Mouse (Mus musculus) neural tube, embryonic 14.5 days (tissue): ENCODE measurements around the gene Grem2. TPM values are rescaled to one million over a fixed set of nuclear protein-coding genes. Genes with fewer than 3 reads are reported as not detected.

Experiments used
- ATAC-seq: fragments of 200-750 bp; cut with Nextera tagmentation; 2 replicates; pipeline ENCODE4 v1.8.0; 2017; ENCODE audit warnings: low read depth, mild to moderate bottlenecking, moderate TSS enrichment, moderate library complexity
- H3K27ac ChIP-seq: fragments of 300-500 bp; sonication (generic); 2 replicates; pipeline ENCODE4 v1.5.1; 2014; ENCODE audit warnings: low read depth, mild to moderate bottlenecking, control low read depth, low read length, moderate library complexity, mixed read lengths
- H3K27me3 ChIP-seq: fragments of 300-500 bp; sonication (generic); 2 replicates; pipeline ENCODE4 v1.6.1; 2014; ENCODE audit warnings: low read length; ENCODE audit not compliant: control insufficient read depth, insufficient read depth
- H3K36me3 ChIP-seq: fragments of 300-500 bp; sonication (generic); 2 replicates; pipeline ENCODE4 v1.6.1; 2014; ENCODE audit warnings: low read length, mixed read lengths; ENCODE audit not compliant: control insufficient read depth, insufficient read depth
- H3K4me1 ChIP-seq: fragments of 300-500 bp; sonication (generic); 2 replicates; pipeline ENCODE4 v1.6.1; 2014; ENCODE audit warnings: low read length; ENCODE audit not compliant: control insufficient read depth, insufficient read depth
- H3K4me2 ChIP-seq: fragments of 300-500 bp; sonication (generic); 2 replicates; pipeline ENCODE4 v1.6.1; 2014; ENCODE audit warnings: mild to moderate bottlenecking, low read depth, low read length, control low read depth
- H3K4me3 ChIP-seq: fragments of 300-500 bp; sonication (generic); 2 replicates; pipeline ENCODE4 v1.5.1; 2014; ENCODE audit warnings: low read depth, low read length, control low read depth, mixed read lengths
- H3K9ac ChIP-seq: fragments of 300-500 bp; sonication (generic); replicated peaks from 2 replicates; pipeline ENCODE4 v1.6.1; 2014; ENCODE audit warnings: low read depth, mild to moderate bottlenecking, control low read depth, low read length, mixed read lengths
- H3K9me3 ChIP-seq: fragments of 300-500 bp; sonication (generic); 2 replicates; pipeline ENCODE4 v1.6.1; 2016; ENCODE audit warnings: low read length; ENCODE audit not compliant: control insufficient read depth
- WGBS: fragments of 180-500 bp; shearing (Covaris S2); extraction: QIAGEN DNeasy Blood & Tissue Kit; methylation state at CpG from one replicate; pipeline ENCODE4 v1.1.7; 2014; 5-methylcytosine and 5-hydroxymethylcytosine counted together
- polyA plus RNA-seq: library from polyadenylated mRNA; unstranded; fragments of >200 nt; fragmentation: Nextera tagmentation; extraction: Ambion mirVana; gene quantifications from 2 replicates; pipeline ENCODE4 v1.2.1, GENCODE M21; 2014

Grem2 gene
- polyA plus RNA-seq, 1 experiment from 2014 or later = 2.1 TPM

- ATAC-seq = no peak
- 80% methylated on average over 1 of the region's 1 CpGs for WGBS
- H3K4me1 ChIP-seq = no peaks in the 10 kb centered on the region
- no peaks in the 10 kb centered on the region for H3K9me3 ChIP-seq
- H3K27me3 ChIP-seq = no peaks in the 10 kb centered on the region
- no peak overlapping the region for H3K4me2 ChIP-seq
- no peak overlapping the region for H3K4me3 ChIP-seq
- no peak overlapping the region for H3K9ac ChIP-seq
- H3K36me3 ChIP-seq = no peaks in the 10 kb centered on the region
- H3K27ac ChIP-seq = no peak overlapping the region
Observed at GRCm38 (mm10) chr1:174902755-174903154, 18.9 kb downstream of the Grem2 start.

GRCm38 (mm10) chr1:174892471-174892870 lies 29.1 kb downstream of the Grem2 start:
- ATAC-seq = no peak
- 92% methylated on average over 7 of the region's 7 CpGs for WGBS
- Histone ChIP-seq H3K4me3 (no peak overlapping the region), H3K4me2 (no peak overlapping the region), H3K36me3 (no peaks in the 10 kb centered on the region), H3K27me3 (no peaks in the 10 kb centered on the region), H3K27ac (no peak overlapping the region), H3K9me3 (no peaks in the 10 kb centered on the region), H3K9ac (no peak overlapping the region), H3K4me1 (no peaks in the 10 kb centered on the region)

- no peak for ATAC-seq
- Histone ChIP-seq H3K9me3 (no peaks in the 10 kb centered on the region), H3K4me1 (no peaks in the 10 kb centered on the region), H3K27me3 (no peaks in the 10 kb centered on the region), H3K4me3 (no peak overlapping the region), H3K36me3 (no peaks in the 10 kb centered on the region), H3K27ac (no peak overlapping the region), H3K4me2 (no peak overlapping the region), H3K9ac (no peak overlapping the region)
- WGBS = 92% methylated on average over 14 of the region's 14 CpGs
Observed at GRCm38 (mm10) chr1:174888684-174889405, 32.8 kb downstream of the Grem2 start.

- no peak overlapping the region for H3K4me2 ChIP-seq
- H3K9ac ChIP-seq = no peak overlapping the region
- H3K4me1 ChIP-seq = no peaks in the 10 kb centered on the region
- no peak for ATAC-seq
- H3K27me3 ChIP-seq = no peaks in the 10 kb centered on the region
- 88% methylated on average over 1 of the region's 1 CpGs for WGBS
- H3K4me3 ChIP-seq = no peak overlapping the region
- no peaks in the 10 kb centered on the region for H3K36me3 ChIP-seq
- no peaks in the 10 kb centered on the region for H3K9me3 ChIP-seq
- no peak overlapping the region for H3K27ac ChIP-seq
Observed at GRCm38 (mm10) chr1:174888073-174888472, 33.5 kb downstream of the Grem2 start.

GRCm38 (mm10) chr1:174882496-174882895 lies 39.1 kb downstream of the Grem2 start:
- H3K4me3 ChIP-seq = no peak overlapping the region
- WGBS = 86% methylated on average over 1 of the region's 1 CpGs
- ATAC-seq = no peak
- H3K9ac ChIP-seq = no peak overlapping the region
- H3K4me1 ChIP-seq = no peaks in the 10 kb centered on the region
- H3K27me3 ChIP-seq = no peaks in the 10 kb centered on the region
- H3K27ac ChIP-seq = no peak overlapping the region
- no peaks in the 10 kb centered on the region for H3K36me3 ChIP-seq
- H3K9me3 ChIP-seq = no peaks in the 10 kb centered on the region
- no peak overlapping the region for H3K4me2 ChIP-seq

- WGBS = 85% methylated on average over 4 of the region's 4 CpGs
- Histone ChIP-seq H3K9me3 (no peaks in the 10 kb centered on the region), H3K4me1 (no peaks in the 10 kb centered on the region)
Observed at GRCm38 (mm10) chr1:174875173-174875572, 46.4 kb downstream of the Grem2 start.

GRCm38 (mm10) chr1:174860407-174861118 lies 61.1 kb downstream of the Grem2 start:
- no peak for ATAC-seq
- Histone ChIP-seq H3K36me3 (no peaks in the 10 kb centered on the region), H3K27ac (no peak overlapping the region), H3K4me2 (no peak overlapping the region), H3K9me3 (no peaks in the 10 kb centered on the region), H3K9ac (no peak overlapping the region), H3K4me1 (no peaks in the 10 kb centered on the region), H3K4me3 (no peak overlapping the region), H3K27me3 (no peaks in the 10 kb centered on the region)
- 86% methylated on average over 10 of the region's 10 CpGs for WGBS

More at GRCm38 (mm10) chr1:174875173-174875572, 46.4 kb downstream of the Grem2 start:
- no peaks in the 10 kb centered on the region for H3K36me3 ChIP-seq
- no peak for ATAC-seq
- no peaks in the 10 kb centered on the region for H3K27me3 ChIP-seq
- no peak overlapping the region for H3K4me2 ChIP-seq
- H3K4me3 ChIP-seq = no peak overlapping the region
- H3K9ac ChIP-seq = no peak overlapping the region
- H3K27ac ChIP-seq = no peak overlapping the region

- whole genome bisulfite sequencing = 76% methylated on average over 2 of the region's 2 CpGs
- no peaks in the 10 kb centered on the region for H3K27me3 ChIP-seq
- H3K4me1 ChIP-seq = no peaks in the 10 kb centered on the region
- H3K4me2 ChIP-seq = no peak overlapping the region
- no peaks in the 10 kb centered on the region for H3K9me3 ChIP-seq
- no peak for ATAC-seq
- H3K4me3 ChIP-seq = no peak overlapping the region
- H3K9ac ChIP-seq = no peak overlapping the region
- H3K27ac ChIP-seq = no peak overlapping the region
- H3K36me3 ChIP-seq = no peaks in the 10 kb centered on the region
Observed at GRCm38 (mm10) chr1:174856188-174856587, 65.4 kb downstream of the Grem2 start.

- H3K9me3 ChIP-seq = no peaks in the 10 kb centered on the region
- WGBS = 85% methylated on average over 6 of the region's 6 CpGs
- H3K27me3 ChIP-seq = no peaks in the 10 kb centered on the region
- H3K9ac ChIP-seq = no peak overlapping the region
- H3K36me3 ChIP-seq = no peaks in the 10 kb centered on the region
- ATAC-seq = no peak
- no peak overlapping the region for H3K4me3 ChIP-seq
- no peaks in the 10 kb centered on the region for H3K4me1 ChIP-seq
- no peak overlapping the region for H3K27ac ChIP-seq
- no peak overlapping the region for H3K4me2 ChIP-seq
Observed at GRCm38 (mm10) chr1:174844786-174845185, 76.8 kb downstream of the Grem2 start.
